Mouse (Mus musculus) thymus, adult 2 months (tissue): Measurements from ENCODE around the gene Gm20795. TPM values are rescaled to one million over a fixed set of nuclear protein-coding genes. Genes with fewer than 3 reads are reported as not detected.
"Not testable (repeated sequence)": the region's sequence is repeated elsewhere in the genome, so short reads cannot be mapped to it uniquely, and the experiment has no call there.

Experiments used
- DNase-seq: peaks from one replicate; pipeline ENCODE4 v3.0.0; 2021
- H3K27ac ChIP-seq: fragments of 200-500 bp; 2 replicates; pipeline ENCODE4 v1.5.1; 2012; ENCODE audit warnings: low read length, control low read depth; ENCODE audit not compliant: control insufficient read depth, insufficient read depth
- H3K27me3 ChIP-seq: fragments of 200-500 bp; 2 replicates; pipeline ENCODE4 v1.6.1; 2012; ENCODE audit warnings: mild to moderate bottlenecking, low read length, moderate library complexity, mixed read lengths; ENCODE audit not compliant: control insufficient read depth, insufficient read depth
- H3K36me3 ChIP-seq: fragments of 200-500 bp; 2 replicates; pipeline ENCODE4 v1.6.1; 2012; ENCODE audit warnings: mild to moderate bottlenecking, low read length, moderate library complexity; ENCODE audit not compliant: control insufficient read depth, insufficient read depth
- H3K4me1 ChIP-seq: fragments of 200-500 bp; replicated peaks from 2 replicates; pipeline ENCODE4 v1.6.1; 2012; ENCODE audit warnings: low read length; ENCODE audit not compliant: control insufficient read depth, insufficient read depth
- H3K4me3 ChIP-seq: fragments of 200-500 bp; 2 replicates; pipeline ENCODE4 v1.5.1; 2012; ENCODE audit warnings: mild to moderate bottlenecking, low read length, control low read depth, moderate library complexity; ENCODE audit not compliant: control insufficient read depth, insufficient read depth
- WGBS: fragments of 180-500 bp; shearing (Covaris S2); methylation state at CpG from one replicate; pipeline ENCODE4 v1.1.7; 2018; 5-methylcytosine and 5-hydroxymethylcytosine counted together
- polyA plus RNA-seq: library from polyadenylated mRNA; depleted of rRNA; stranded (reverse); fragments of >200 nt; gene quantifications from 2 replicates; pipeline ENCODE4 v1.2.3, GENCODE M21; 2012; rRNA removed

Gm20795 gene
- polyA plus RNA-seq = not detected in 2 replicates

- H3K4me1 ChIP-seq, DNase-seq, H3K27me3 ChIP-seq, H3K36me3 ChIP-seq, H3K4me3 ChIP-seq, H3K27ac ChIP-seq: not testable (repeated sequence)
Observed at GRCm38 (mm10) chrY:40804614-40805013, at the start of gene Gm20795. TSS of gene Gm20795 (plus strand) at chrY:40804914.

GRCm38 (mm10) chrY:40775665-40776064 is 29.0 kb upstream of the Gm20795 start, which contains the start of gene Gm21797:
TSS of gene Gm21797 (minus strand) at chrY:40775765.
- H3K4me3 ChIP-seq, DNase-seq, H3K27ac ChIP-seq, H3K27me3 ChIP-seq, H3K4me1 ChIP-seq, H3K36me3 ChIP-seq: not testable (repeated sequence)
- no CpG with 5 or more reads among the region's 3 CpGs for WGBS

Other genes with a start within 250 kb of the Gm20795 start
- not detected in 2 replicates for gene Gm21852, start 152.9 kb upstream of the Gm20795 start, polyA plus RNA-seq
- not detected in 2 replicates for gene Gm21797, start 29.1 kb upstream of the Gm20795 start, polyA plus RNA-seq